Mouse (Mus musculus): ENCODE measurements around the gene Grin2c. TPM values are rescaled to one million over a fixed set of nuclear protein-coding genes. Genes with fewer than 3 reads are reported as not detected.

Grin2c gene
- polyA plus RNA-seq, 1 experiment from 2014 or later: 0.09 TPM

- Histone ChIP-seq H3K27me3 (replicated peaks) (peaks cover 69% of the 10 kb centered on the region), H3K9ac (peak overlapping the region; percentile 8; the same call in 1 of the 2 replicates)
Observed at GRCm38 (mm10) chr11:115250405-115251090, 16.5 kb downstream of the Grin2c start.

GRCm38 (mm10) chr11:115249721-115250404 is 17.2 kb downstream of the Grin2c start:
- H3K9ac ChIP-seq: peak overlapping the region; percentile 8; the same call in 1 of the 2 replicates
- no peak for ATAC-seq

More at GRCm38 (mm10) chr11:115250405-115251090, 16.5 kb downstream of the Grin2c start:
- WGBS: 3% methylated on average over 36 of the region's 36 CpGs
- no peaks in the 10 kb centered on the region for H3K9me3 ChIP-seq
- peaks cover 10% of the 10 kb centered on the region for H3K4me1 ChIP-seq (replicated peaks)
- peak overlapping the region; percentile 85 for H3K4me2 ChIP-seq (replicated peaks)
- peak overlapping the region; percentile 43 for H3K4me3 ChIP-seq (replicated peaks)
- no peak for ATAC-seq
- H3K27ac ChIP-seq: no peak overlapping the region
- H3K36me3 ChIP-seq: no peaks in the 10 kb centered on the region

GRCm38 (mm10) chr11:115247945-115248344 is 19.1 kb downstream of the Grin2c start:
- Histone ChIP-seq H3K27me3 (replicated peaks) (peaks cover 62% of the 10 kb centered on the region), H3K4me3 (replicated peaks) (no peak overlapping the region), H3K9me3 (no peaks in the 10 kb centered on the region), H3K27ac (no peak overlapping the region), H3K9ac (no peak overlapping the region), H3K36me3 (0 out of 2 replicates have a peak, but pooled peaks cover 2% of the 10 kb centered on the region), H3K4me1 (replicated peaks) (peaks cover 10% of the 10 kb centered on the region), H3K4me2 (replicated peaks) (no peak overlapping the region)
- ATAC-seq: no peak
- 69% methylated on average over 6 of the region's 6 CpGs for WGBS

More at GRCm38 (mm10) chr11:115249721-115250404, 17.2 kb downstream of the Grin2c start:
- Histone ChIP-seq H3K4me1 (replicated peaks) (peaks cover 10% of the 10 kb centered on the region), H3K4me3 (replicated peaks) (peak overlapping the region; percentile 43), H3K36me3 (0 out of 2 replicates have a peak, but pooled peaks cover under 1% of the 10 kb centered on the region), H3K9me3 (no peaks in the 10 kb centered on the region), H3K27me3 (replicated peaks) (peaks cover 68% of the 10 kb centered on the region), H3K4me2 (replicated peaks) (peak overlapping the region; percentile 85), H3K27ac (no peak overlapping the region)
- WGBS: 2% methylated on average over 59 of the region's 63 CpGs

GRCm38 (mm10) chr11:115247240-115247639 is 19.8 kb downstream of the Grin2c start:
- Histone ChIP-seq H3K9ac (no peak overlapping the region), H3K4me3 (replicated peaks) (no peak overlapping the region), H3K4me2 (replicated peaks) (no peak overlapping the region), H3K9me3 (no peaks in the 10 kb centered on the region), H3K4me1 (replicated peaks) (peaks cover 10% of the 10 kb centered on the region), H3K36me3 (0 out of 2 replicates have a peak, but pooled peaks cover 2% of the 10 kb centered on the region), H3K27me3 (replicated peaks) (peaks cover 57% of the 10 kb centered on the region), H3K27ac (no peak overlapping the region)
- 25% methylated on average over 3 of the region's 3 CpGs for WGBS
- no peak for ATAC-seq

- 72% methylated on average over 8 of the region's 8 CpGs for WGBS
- Histone ChIP-seq H3K4me2 (replicated peaks) (no peak overlapping the region), H3K27ac (no peak overlapping the region), H3K9me3 (no peaks in the 10 kb centered on the region), H3K9ac (no peak overlapping the region), H3K27me3 (replicated peaks) (peaks cover 51% of the 10 kb centered on the region), H3K36me3 (0 out of 2 replicates have a peak, but pooled peaks cover 2% of the 10 kb centered on the region), H3K4me3 (replicated peaks) (no peak overlapping the region), H3K4me1 (replicated peaks) (peaks cover 10% of the 10 kb centered on the region)
- no peak for ATAC-seq
Observed at GRCm38 (mm10) chr11:115246386-115246785, 20.7 kb downstream of the Grin2c start.

GRCm38 (mm10) chr11:115244840-115245239 is 22.2 kb downstream of the Grin2c start:
- H3K27me3 ChIP-seq (replicated peaks): peaks cover 38% of the 10 kb centered on the region
- WGBS: 90% methylated on average over 8 of the region's 8 CpGs

GRCm38 (mm10) chr11:115243783-115244182 is 23.3 kb downstream of the Grin2c start:
- Histone ChIP-seq H3K36me3 (0 out of 2 replicates have a peak, but pooled peaks cover 2% of the 10 kb centered on the region), H3K4me1 (replicated peaks) (no peaks in the 10 kb centered on the region), H3K4me2 (replicated peaks) (no peak overlapping the region), H3K4me3 (replicated peaks) (no peak overlapping the region), H3K27ac (no peak overlapping the region), H3K9me3 (no peaks in the 10 kb centered on the region), H3K9ac (no peak overlapping the region), H3K27me3 (replicated peaks) (peaks cover 27% of the 10 kb centered on the region)
- WGBS: 91% methylated on average over 12 of the region's 12 CpGs
- ATAC-seq: no peak

More at GRCm38 (mm10) chr11:115244840-115245239, 22.2 kb downstream of the Grin2c start:
- H3K4me2 ChIP-seq (replicated peaks): no peak overlapping the region
- H3K36me3 ChIP-seq: 0 out of 2 replicates have a peak, but pooled peaks cover 2% of the 10 kb centered on the region
- no peak overlapping the region for H3K27ac ChIP-seq
- no peak; the same call in 1 of the 2 replicates for ATAC-seq
- peaks cover 2% of the 10 kb centered on the region; the same call in 1 of the 2 replicates for H3K4me1 ChIP-seq (replicated peaks)
- no peaks in the 10 kb centered on the region for H3K9me3 ChIP-seq
- no peak overlapping the region for H3K4me3 ChIP-seq (replicated peaks)
- H3K9ac ChIP-seq: no peak overlapping the region

- ATAC-seq: no peak
- Histone ChIP-seq H3K4me3 (replicated peaks) (no peak overlapping the region), H3K4me2 (replicated peaks) (no peak overlapping the region), H3K4me1 (replicated peaks) (no peaks in the 10 kb centered on the region), H3K36me3 (0 out of 2 replicates have a peak, but pooled peaks cover 2% of the 10 kb centered on the region), H3K9ac (no peak overlapping the region), H3K27ac (no peak overlapping the region), H3K27me3 (replicated peaks) (peaks cover 17% of the 10 kb centered on the region), H3K9me3 (no peaks in the 10 kb centered on the region)
- 78% methylated on average over 3 of the region's 3 CpGs for WGBS
Observed at GRCm38 (mm10) chr11:115242746-115243145, 24.3 kb downstream of the Grin2c start.

- no peak overlapping the region for H3K4me2 ChIP-seq (replicated peaks)
- H3K36me3 ChIP-seq: 0 out of 2 replicates have a peak, but pooled peaks cover 2% of the 10 kb centered on the region
- no peak overlapping the region for H3K9ac ChIP-seq
- 78% methylated on average over 11 of the region's 11 CpGs for WGBS
- no peak overlapping the region for H3K4me3 ChIP-seq (replicated peaks)
- no peak overlapping the region for H3K27ac ChIP-seq
- H3K4me1 ChIP-seq (replicated peaks): peaks cover 4% of the 10 kb centered on the region; the same call in 1 of the 2 replicates
- H3K9me3 ChIP-seq: no peaks in the 10 kb centered on the region
- peaks cover 3% of the 10 kb centered on the region; the same call in 1 of the 2 replicates for H3K27me3 ChIP-seq (replicated peaks)
- ATAC-seq: no peak
Observed at GRCm38 (mm10) chr11:115241402-115241801, 25.6 kb downstream of the Grin2c start.

GRCm38 (mm10) chr11:115236570-115236969 is 30.5 kb downstream of the Grin2c start:
- Histone ChIP-seq H3K4me1 (replicated peaks) (peaks cover 25% of the 10 kb centered on the region), H3K4me2 (replicated peaks) (no peak overlapping the region), H3K9me3 (no peaks in the 10 kb centered on the region), H3K4me3 (replicated peaks) (no peak overlapping the region), H3K36me3 (no peaks in the 10 kb centered on the region), H3K27ac (no peak overlapping the region), H3K9ac (no peak overlapping the region), H3K27me3 (replicated peaks) (no peaks in the 10 kb centered on the region)
- no peak for ATAC-seq
- 17% methylated on average over 5 of the region's 5 CpGs for WGBS

GRCm38 (mm10) chr11:115234320-115235044 is 32.6 kb downstream of the Grin2c start:
- no peak overlapping the region for H3K4me2 ChIP-seq (replicated peaks)
- no peak for ATAC-seq
- H3K27me3 ChIP-seq (replicated peaks): no peaks in the 10 kb centered on the region
- H3K4me3 ChIP-seq (replicated peaks): no peak overlapping the region
- peaks cover 35% of the 10 kb centered on the region for H3K4me1 ChIP-seq (replicated peaks)
- no peak overlapping the region for H3K27ac ChIP-seq
- H3K9me3 ChIP-seq: no peaks in the 10 kb centered on the region
- H3K9ac ChIP-seq: no peak overlapping the region
- 71% methylated on average over 15 of the region's 15 CpGs for WGBS
- H3K36me3 ChIP-seq: no peaks in the 10 kb centered on the region
